Mouse (Mus musculus): ENCODE data around the gene Hspb8. TPM values are rescaled to one million over a fixed set of nuclear protein-coding genes. Genes with fewer than 3 reads are reported as not detected.
A peak's percentile ranks its signal among the peaks of the same experiment; 100 is the strongest.

The Hspb8 gene
- polyA plus RNA-seq, 1 experiment from 2014 or later: 3.6 TPM

DNA sequence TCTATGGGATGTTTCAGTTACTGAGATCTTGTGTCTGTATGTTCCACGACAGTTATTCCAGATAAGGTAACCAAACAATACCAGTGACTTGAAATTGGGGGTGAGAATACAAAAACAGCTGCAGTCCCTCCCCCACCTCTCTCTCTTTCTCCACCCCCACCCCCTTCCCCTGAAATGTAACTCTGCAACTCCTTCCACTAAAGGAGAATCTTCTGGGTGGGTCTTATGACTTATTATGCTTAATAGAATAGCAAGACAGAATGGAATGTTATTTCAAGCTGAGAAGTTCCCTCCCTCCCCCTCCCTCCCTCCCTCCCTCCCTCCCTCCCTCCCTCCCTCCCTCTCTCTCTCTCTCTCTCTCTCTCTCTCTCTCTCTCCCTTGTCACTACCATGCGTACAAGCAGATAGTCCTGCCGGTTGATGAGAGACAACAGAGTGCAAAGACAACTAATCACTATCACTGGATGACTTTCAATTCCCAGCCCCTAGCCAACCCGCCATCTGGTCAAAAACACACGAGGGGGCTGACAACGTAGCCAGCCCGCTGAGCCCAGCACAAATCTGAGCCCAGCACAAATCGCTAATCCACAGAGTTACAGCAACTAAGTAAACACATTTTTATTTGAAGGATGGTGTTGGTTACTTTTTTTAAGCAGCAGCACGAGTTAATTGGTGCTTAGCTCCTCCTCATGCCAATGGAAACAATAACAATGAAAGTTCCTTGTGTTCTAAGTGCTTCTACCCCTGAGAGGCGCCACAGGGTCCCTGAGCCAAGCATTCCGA lies 25.9 kb upstream of the Hspb8 start:
- Histone ChIP-seq H3K4me1 (ENCODE audit: control insufficient read depth, low read depth, low read length) (no peaks in the 10 kb centered on the region), H3K9me3 (replicated peaks; ENCODE audit: control insufficient read depth, low read length) (no peaks in the 10 kb centered on the region), H3K36me3 (ENCODE audit: control insufficient read depth, insufficient read depth) (no peaks in the 10 kb centered on the region), H3K27ac (ENCODE audit: low read length) (no peak overlapping the region), H3K9ac (ENCODE audit: low read depth, low read length) (no peak overlapping the region), H3K27me3 (ENCODE audit: control insufficient read depth, insufficient read depth, low read depth, low read length) (peaks cover 4% of the 10 kb centered on the region; the same call in 1 of the 2 replicates), H3K4me3 (ENCODE audit: low read depth, low read length) (no peak overlapping the region), H3K4me2 (ENCODE audit: low read depth, low read length) (peak overlapping the region; percentile 34; the same call in 1 of the 2 replicates)
- 4% methylated on average over 11 of the region's 11 CpGs for WGBS (ENCODE audit: insufficient replicate concordance)
- ATAC-seq (ENCODE audit: low read depth): no peak

DNA sequence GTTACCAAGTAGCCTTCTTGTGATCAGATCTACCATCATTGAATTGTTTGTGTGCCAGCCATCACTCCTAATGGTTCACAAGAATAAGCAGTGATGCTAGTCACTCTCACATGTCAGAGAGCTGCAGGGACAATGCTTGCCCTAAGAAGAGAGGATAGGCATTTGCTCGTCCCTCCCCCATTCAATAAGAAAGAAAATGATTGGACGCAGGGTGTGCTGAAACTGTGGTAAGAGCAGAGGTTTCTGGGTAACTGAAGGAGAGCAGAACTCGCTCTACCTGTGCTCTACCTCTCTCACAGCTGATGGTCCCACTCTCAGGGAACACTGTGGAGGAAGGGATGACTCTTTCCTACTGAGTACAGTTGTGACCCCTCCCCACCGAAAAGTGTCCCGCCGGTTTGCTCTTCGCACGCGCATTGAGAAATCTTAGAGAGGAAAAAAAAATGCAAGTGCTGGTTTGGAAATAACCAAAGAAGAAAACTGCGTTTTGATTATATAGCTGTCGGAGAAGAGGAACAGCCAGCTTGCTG lies 25.2 kb upstream of the Hspb8 start:
- Histone ChIP-seq H3K27ac (ENCODE audit: low read length) (no peak overlapping the region), H3K4me1 (ENCODE audit: control insufficient read depth, low read depth, low read length) (no peaks in the 10 kb centered on the region), H3K27me3 (ENCODE audit: control insufficient read depth, insufficient read depth, low read depth, low read length) (no peaks in the 10 kb centered on the region), H3K36me3 (ENCODE audit: control insufficient read depth, insufficient read depth) (no peaks in the 10 kb centered on the region), H3K4me3 (ENCODE audit: low read depth, low read length) (no peak overlapping the region), H3K9me3 (replicated peaks; ENCODE audit: control insufficient read depth, low read length) (no peaks in the 10 kb centered on the region), H3K9ac (ENCODE audit: low read depth, low read length) (no peak overlapping the region), H3K4me2 (ENCODE audit: low read depth, low read length) (peak overlapping the region; percentile 34; the same call in 1 of the 2 replicates)
- ATAC-seq (ENCODE audit: low read depth): no peak
- 30% methylated on average over 11 of the region's 11 CpGs for WGBS (ENCODE audit: insufficient replicate concordance)

GRCm38 (mm10) chr5:116446552-116446951 lies 23.9 kb upstream of the Hspb8 start:
- ATAC-seq (ENCODE audit: low read depth): peak; percentile 62
- no peaks in the 10 kb centered on the region for H3K4me1 ChIP-seq (ENCODE audit: control insufficient read depth, low read depth, low read length)
- no peak overlapping the region; the same call in 1 of the 2 replicates for H3K9ac ChIP-seq (ENCODE audit: low read depth, low read length)
- H3K9me3 ChIP-seq (replicated peaks; ENCODE audit: control insufficient read depth, low read length): no peaks in the 10 kb centered on the region
- H3K4me3 ChIP-seq (ENCODE audit: low read depth, low read length): peak overlapping the region; percentile 19
- H3K4me2 ChIP-seq (ENCODE audit: low read depth, low read length): peak overlapping the region; percentile 36; the same call in 1 of the 2 replicates
- H3K27ac ChIP-seq (ENCODE audit: low read length): peak overlapping the region; percentile 83
- no peaks in the 10 kb centered on the region for H3K27me3 ChIP-seq (ENCODE audit: control insufficient read depth, insufficient read depth, low read depth, low read length)
- WGBS (ENCODE audit: insufficient replicate concordance): 42% methylated on average over 23 of the region's 23 CpGs
- H3K36me3 ChIP-seq (ENCODE audit: control insufficient read depth, insufficient read depth): no peaks in the 10 kb centered on the region

DNA sequence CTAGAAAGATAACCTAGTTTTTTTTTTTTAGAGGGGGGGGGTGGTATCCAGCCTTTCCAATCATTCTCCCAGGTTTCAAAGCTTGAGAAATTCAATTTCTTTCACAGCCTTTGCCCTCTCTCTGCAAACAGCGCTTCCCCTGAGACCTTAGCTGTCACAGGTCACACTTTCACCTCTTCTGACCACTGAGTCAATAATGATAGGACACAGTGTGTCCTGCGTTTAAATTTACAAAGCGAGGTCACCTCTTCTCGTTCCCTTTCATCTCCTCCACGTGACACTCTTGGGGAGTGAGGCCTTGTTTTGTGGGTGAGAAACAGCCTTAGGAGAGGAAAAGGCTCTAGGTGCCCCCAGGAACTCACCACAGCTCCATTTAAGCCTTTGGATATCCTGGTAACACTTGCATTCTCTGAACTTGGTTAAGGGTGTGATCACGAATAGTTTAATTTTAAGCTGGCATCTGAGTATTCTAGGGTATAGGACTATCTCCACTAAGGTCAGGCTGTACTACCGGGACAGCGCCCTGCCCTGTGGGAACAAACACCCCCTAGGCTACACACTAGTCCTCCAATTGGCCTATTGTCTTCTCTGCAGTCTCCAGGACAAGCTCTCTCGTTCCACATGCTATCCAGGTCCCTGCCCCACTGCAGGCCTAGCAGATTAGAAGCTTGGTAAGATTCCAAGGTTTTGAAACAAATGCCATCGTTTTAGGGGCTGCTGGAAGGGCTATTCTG lies 23.1 kb upstream of the Hspb8 start:
- peak; percentile 86 for ATAC-seq (ENCODE audit: low read depth)
- H3K9ac ChIP-seq (ENCODE audit: low read depth, low read length): no peak overlapping the region; the same call in 1 of the 2 replicates
- no peaks in the 10 kb centered on the region for H3K4me1 ChIP-seq (ENCODE audit: control insufficient read depth, low read depth, low read length)
- WGBS (ENCODE audit: insufficient replicate concordance): 37% methylated on average over 10 of the region's 10 CpGs
- peak overlapping the region; percentile 19 for H3K4me3 ChIP-seq (ENCODE audit: low read depth, low read length)
- H3K27me3 ChIP-seq (ENCODE audit: control insufficient read depth, insufficient read depth, low read depth, low read length): no peaks in the 10 kb centered on the region
- H3K4me2 ChIP-seq (ENCODE audit: low read depth, low read length): peak overlapping the region; percentile 36; the same call in 1 of the 2 replicates
- H3K27ac ChIP-seq (ENCODE audit: low read length): peak overlapping the region; percentile 83
- H3K9me3 ChIP-seq (replicated peaks; ENCODE audit: control insufficient read depth, low read length): no peaks in the 10 kb centered on the region
- no peaks in the 10 kb centered on the region for H3K36me3 ChIP-seq (ENCODE audit: control insufficient read depth, insufficient read depth)

GRCm38 (mm10) chr5:116444517-116444916 lies 21.9 kb upstream of the Hspb8 start:
- Histone ChIP-seq H3K4me2 (ENCODE audit: low read depth, low read length) (no peak overlapping the region), H3K9me3 (replicated peaks; ENCODE audit: control insufficient read depth, low read length) (no peaks in the 10 kb centered on the region), H3K4me1 (ENCODE audit: control insufficient read depth, low read depth, low read length) (no peaks in the 10 kb centered on the region), H3K36me3 (ENCODE audit: control insufficient read depth, insufficient read depth) (no peaks in the 10 kb centered on the region), H3K27me3 (ENCODE audit: control insufficient read depth, insufficient read depth, low read depth, low read length) (no peaks in the 10 kb centered on the region), H3K4me3 (ENCODE audit: low read depth, low read length) (no peak overlapping the region), H3K27ac (ENCODE audit: low read length) (no peak overlapping the region), H3K9ac (ENCODE audit: low read depth, low read length) (no peak overlapping the region; the same call in 1 of the 2 replicates)
- WGBS (ENCODE audit: insufficient replicate concordance): 48% methylated on average over 27 of the region's 27 CpGs
- no peak for ATAC-seq (ENCODE audit: low read depth)

- 60% methylated on average over 8 of the region's 8 CpGs for WGBS (ENCODE audit: insufficient replicate concordance)
- no peak overlapping the region for H3K27ac ChIP-seq (ENCODE audit: low read length)
- H3K9me3 ChIP-seq (replicated peaks; ENCODE audit: control insufficient read depth, low read length): no peaks in the 10 kb centered on the region
- no peaks in the 10 kb centered on the region for H3K27me3 ChIP-seq (ENCODE audit: control insufficient read depth, insufficient read depth, low read depth, low read length)
- no peak overlapping the region for H3K9ac ChIP-seq (ENCODE audit: low read depth, low read length)
- no peaks in the 10 kb centered on the region for H3K36me3 ChIP-seq (ENCODE audit: control insufficient read depth, insufficient read depth)
- no peak overlapping the region for H3K4me3 ChIP-seq (ENCODE audit: low read depth, low read length)
- no peak for ATAC-seq (ENCODE audit: low read depth)
- no peaks in the 10 kb centered on the region for H3K4me1 ChIP-seq (ENCODE audit: control insufficient read depth, low read depth, low read length)
- no peak overlapping the region for H3K4me2 ChIP-seq (ENCODE audit: low read depth, low read length)
Observed at GRCm38 (mm10) chr5:116443459-116443940, 20.8 kb upstream of the Hspb8 start.

DNA sequence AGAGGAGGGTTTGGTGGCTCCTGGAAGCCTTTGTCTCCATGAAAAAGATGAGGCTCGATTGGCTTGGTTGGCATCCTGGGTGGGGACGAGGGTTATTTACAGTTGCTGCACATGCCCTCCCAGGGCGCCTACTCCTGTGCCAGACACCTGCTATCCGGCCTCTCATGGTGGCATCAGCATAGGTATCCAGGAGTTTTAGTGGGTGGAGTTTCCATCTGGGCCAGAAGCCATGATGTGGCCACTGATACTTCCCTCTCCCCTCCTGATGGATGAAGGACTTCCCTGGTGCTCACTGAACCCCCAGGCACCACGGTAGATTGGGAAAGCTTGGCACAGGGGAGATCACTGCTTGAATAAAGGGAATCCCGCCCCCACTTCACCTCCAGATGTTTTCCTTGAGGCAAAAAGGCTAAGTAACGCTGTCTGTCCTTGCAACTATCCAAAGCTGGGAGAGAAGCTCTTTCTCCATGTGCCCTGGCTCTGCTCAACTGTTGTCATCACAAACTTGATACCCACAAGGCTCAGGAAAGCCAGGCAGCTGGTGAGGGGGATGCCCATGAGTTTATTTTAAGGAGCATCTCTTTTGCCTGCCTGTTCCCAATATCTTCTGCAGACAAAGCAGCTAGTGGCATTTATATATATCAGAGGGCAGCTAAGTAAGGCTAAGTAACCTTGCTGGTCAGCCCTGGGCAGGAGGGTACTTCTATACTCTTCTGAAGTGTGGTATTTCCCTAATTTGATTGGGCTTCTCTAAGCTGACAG lies 20.2 kb upstream of the Hspb8 start:
- WGBS (ENCODE audit: insufficient replicate concordance): 57% methylated on average over 7 of the region's 7 CpGs
- H3K27ac ChIP-seq (ENCODE audit: low read length): no peak overlapping the region
- no peaks in the 10 kb centered on the region for H3K27me3 ChIP-seq (ENCODE audit: control insufficient read depth, insufficient read depth, low read depth, low read length)
- no peak overlapping the region for H3K4me3 ChIP-seq (ENCODE audit: low read depth, low read length)
- no peak overlapping the region for H3K9ac ChIP-seq (ENCODE audit: low read depth, low read length)
- no peaks in the 10 kb centered on the region for H3K9me3 ChIP-seq (replicated peaks; ENCODE audit: control insufficient read depth, low read length)
- H3K36me3 ChIP-seq (ENCODE audit: control insufficient read depth, insufficient read depth): no peaks in the 10 kb centered on the region
- no peak overlapping the region for H3K4me2 ChIP-seq (ENCODE audit: low read depth, low read length)
- no peak for ATAC-seq (ENCODE audit: low read depth)
- no peaks in the 10 kb centered on the region for H3K4me1 ChIP-seq (ENCODE audit: control insufficient read depth, low read depth, low read length)

DNA sequence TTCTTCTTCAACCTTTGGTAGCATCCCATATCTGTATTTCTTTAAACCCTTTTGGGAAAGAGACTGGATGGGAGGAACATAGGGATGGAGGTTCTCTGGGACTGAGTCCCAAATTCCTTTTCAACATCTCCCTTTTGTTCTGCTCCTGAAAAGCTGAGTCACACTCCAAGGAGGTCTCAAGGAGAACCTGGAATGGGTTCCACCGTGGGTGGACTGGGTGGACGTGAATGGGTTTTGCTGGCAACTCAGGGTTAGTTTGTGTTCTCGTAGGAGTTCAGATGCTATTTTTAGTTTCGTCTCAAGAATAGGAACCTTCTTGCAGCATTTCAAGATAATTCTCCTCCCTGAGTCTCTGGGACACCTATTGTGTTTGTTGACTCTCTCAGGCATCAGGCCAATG lies 17.6 kb upstream of the Hspb8 start:
- Histone ChIP-seq H3K4me1 (ENCODE audit: control insufficient read depth, low read depth, low read length) (no peaks in the 10 kb centered on the region), H3K27me3 (ENCODE audit: control insufficient read depth, insufficient read depth, low read depth, low read length) (no peaks in the 10 kb centered on the region), H3K4me2 (ENCODE audit: low read depth, low read length) (no peak overlapping the region), H3K4me3 (ENCODE audit: low read depth, low read length) (no peak overlapping the region), H3K9me3 (replicated peaks; ENCODE audit: control insufficient read depth, low read length) (no peaks in the 10 kb centered on the region), H3K9ac (ENCODE audit: low read depth, low read length) (no peak overlapping the region), H3K27ac (ENCODE audit: low read length) (no peak overlapping the region), H3K36me3 (ENCODE audit: control insufficient read depth, insufficient read depth) (no peaks in the 10 kb centered on the region)
- no peak for ATAC-seq (ENCODE audit: low read depth)
- 40% methylated on average over 4 of the region's 4 CpGs for whole genome bisulfite sequencing (ENCODE audit: insufficient replicate concordance)
